Mouse (Mus musculus): ENCODE results near the gene Ahnak2. TPM values are rescaled to one million over a fixed set of nuclear protein-coding genes. Genes with fewer than 3 reads are reported as not detected.
A peak's percentile ranks its signal among the peaks of the same experiment; 100 is the strongest.
"Not testable (repeated sequence)": the region's sequence is repeated elsewhere in the genome, so short reads cannot be mapped to it uniquely, and the experiment has no call there.

Gene Ahnak2
- polyA plus RNA-seq (2015; fragmentation: Nextera tagmentation; extraction: Ambion mirVana) = 0.18 and 0.23 TPM in 2 replicates

- Histone ChIP-seq H3K27ac (replicated peaks) (no peak within 1 kb of the TSS), H3K36me3 (replicated peaks) (no peaks in the 10 kb centered on the region), H3K9ac (no peak within 1 kb of the TSS), H3K4me2 (peak within 1 kb of the TSS; percentile 71), H3K27me3 (peaks cover 93% of the 10 kb centered on the region), H3K9me3 (replicated peaks) (no peaks in the 10 kb centered on the region), H3K4me3 (replicated peaks) (peak within 1 kb of the TSS; percentile 41), H3K4me1 (replicated peaks) (peaks cover 8% of the 10 kb centered on the region)
- ATAC-seq (ENCODE audit: insufficient read depth) = no peak
- 3% methylated on average over 66 of the region's 69 CpGs for WGBS (ENCODE audit: insufficient replicate concordance)
These were observed at the start of gene Ahnak2 for GRCm38 (mm10) chr12:112801864-112802846. Gene Ahnak2 (minus strand): TSS chr12:112802657.

DNA sequence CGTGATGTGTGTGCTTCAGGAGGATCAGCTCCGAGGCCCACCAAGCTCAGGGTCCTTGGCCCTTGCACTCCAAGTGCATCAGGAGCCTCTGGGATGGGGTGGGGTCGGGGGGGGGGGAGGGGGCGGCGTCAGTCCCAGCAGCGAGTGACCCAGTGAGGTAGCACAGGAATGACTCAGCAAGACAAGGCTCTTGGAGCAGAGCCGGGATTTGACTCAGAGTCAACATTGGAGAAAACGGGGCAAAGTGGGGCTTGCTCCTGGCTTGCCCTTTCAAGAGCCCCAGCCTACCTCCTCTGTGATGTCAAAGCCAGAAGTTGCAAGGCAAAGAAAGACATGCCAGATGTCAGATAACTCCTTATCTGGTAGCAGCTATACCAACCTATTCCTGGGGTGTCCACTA, 48.7 kb upstream of the Ahnak2 start:
- ATAC-seq (ENCODE audit: insufficient read depth) = no peak
- no peaks in the 10 kb centered on the region for H3K27me3 ChIP-seq
- H3K9me3 ChIP-seq (replicated peaks) = no peaks in the 10 kb centered on the region
- WGBS (ENCODE audit: insufficient replicate concordance) = 46% methylated on average over 8 of the region's 8 CpGs
- no peak overlapping the region for H3K4me2 ChIP-seq
- no peaks in the 10 kb centered on the region for H3K36me3 ChIP-seq (replicated peaks)
- H3K9ac ChIP-seq = no peak overlapping the region
- H3K27ac ChIP-seq (replicated peaks) = no peak overlapping the region
- no peak overlapping the region for H3K4me3 ChIP-seq (replicated peaks)
- H3K4me1 ChIP-seq (replicated peaks) = no peaks in the 10 kb centered on the region

DNA sequence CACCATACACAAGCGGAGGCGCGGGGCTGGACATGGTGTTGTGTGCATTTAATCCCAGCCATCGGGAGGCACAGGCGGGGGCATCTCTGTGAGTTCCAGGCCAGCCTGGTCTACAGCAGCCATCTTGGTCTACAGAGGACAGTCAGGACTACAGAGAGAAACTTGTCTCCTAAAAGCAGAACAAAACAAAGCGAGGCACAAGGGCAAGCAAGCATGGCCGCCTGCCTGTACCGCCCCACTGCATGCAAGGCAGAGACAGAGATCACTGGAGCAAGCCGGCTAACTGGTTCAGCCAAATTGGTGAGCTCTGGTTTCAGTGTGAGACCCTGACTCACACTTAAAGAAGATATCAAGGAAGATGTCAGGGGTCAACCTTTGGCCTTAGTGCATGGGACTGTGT, 47.9 kb upstream of the Ahnak2 start:
- ATAC-seq (ENCODE audit: insufficient read depth) = no peak
- H3K9ac ChIP-seq = no peak overlapping the region
- 81% methylated on average over 9 of the region's 9 CpGs for WGBS (ENCODE audit: insufficient replicate concordance)

GRCm38 (mm10) chr12:112849235-112850022, 47.0 kb upstream of the Ahnak2 start:
- Histone ChIP-seq H3K9me3 (replicated peaks) (no peaks in the 10 kb centered on the region), H3K4me3 (replicated peaks) (no peak overlapping the region), H3K36me3 (replicated peaks) (no peaks in the 10 kb centered on the region), H3K4me1 (replicated peaks) (no peaks in the 10 kb centered on the region), H3K9ac (no peak overlapping the region), H3K4me2 (no peak overlapping the region), H3K27me3 (no peaks in the 10 kb centered on the region), H3K27ac (replicated peaks) (no peak overlapping the region)
- ATAC-seq (ENCODE audit: insufficient read depth) = no peak
- WGBS (ENCODE audit: insufficient replicate concordance) = 53% methylated on average over 11 of the region's 11 CpGs

More for the DNA sequence above, 47.9 kb upstream of the Ahnak2 start:
- no peak overlapping the region for H3K4me3 ChIP-seq (replicated peaks)
- no peak overlapping the region for H3K27ac ChIP-seq (replicated peaks)
- H3K4me1 ChIP-seq (replicated peaks) = no peaks in the 10 kb centered on the region
- H3K4me2 ChIP-seq = no peak overlapping the region
- no peaks in the 10 kb centered on the region for H3K9me3 ChIP-seq (replicated peaks)
- H3K36me3 ChIP-seq (replicated peaks) = no peaks in the 10 kb centered on the region
- no peaks in the 10 kb centered on the region for H3K27me3 ChIP-seq

GRCm38 (mm10) chr12:112847880-112848279, 45.4 kb upstream of the Ahnak2 start:
- H3K4me1 ChIP-seq (replicated peaks) = no peaks in the 10 kb centered on the region
- H3K36me3 ChIP-seq (replicated peaks) = no peaks in the 10 kb centered on the region
- 84% methylated on average over 2 of the region's 2 CpGs for WGBS (ENCODE audit: insufficient replicate concordance)
- H3K27me3 ChIP-seq = no peaks in the 10 kb centered on the region
- no peaks in the 10 kb centered on the region for H3K9me3 ChIP-seq (replicated peaks)
- H3K27ac ChIP-seq (replicated peaks) = no peak overlapping the region
- no peak overlapping the region for H3K4me3 ChIP-seq (replicated peaks)
- no peak overlapping the region for H3K4me2 ChIP-seq
- no peak overlapping the region for H3K9ac ChIP-seq
- no peak for ATAC-seq (ENCODE audit: insufficient read depth)

GRCm38 (mm10) chr12:112843803-112844202, 41.3 kb upstream of the Ahnak2 start:
- 0 out of 2 replicates have a peak, but pooled peaks cover 4% of the 10 kb centered on the region for H3K9me3 ChIP-seq (replicated peaks)
- H3K4me3 ChIP-seq (replicated peaks) = no peak overlapping the region
- no peaks in the 10 kb centered on the region for H3K4me1 ChIP-seq (replicated peaks)
- H3K9ac ChIP-seq = no peak overlapping the region
- no peak overlapping the region for H3K27ac ChIP-seq (replicated peaks)
- no peak overlapping the region for H3K4me2 ChIP-seq
- 17% methylated on average over 3 of the region's 3 CpGs for WGBS (ENCODE audit: insufficient replicate concordance)
- H3K27me3 ChIP-seq = no peaks in the 10 kb centered on the region
- ATAC-seq (ENCODE audit: insufficient read depth) = no peak
- H3K36me3 ChIP-seq (replicated peaks) = no peaks in the 10 kb centered on the region

- H3K9me3 ChIP-seq (replicated peaks); ATAC-seq (ENCODE audit: insufficient read depth); H3K27me3 ChIP-seq; H3K4me2 ChIP-seq; H3K4me3 ChIP-seq (replicated peaks); H3K9ac ChIP-seq; H3K27ac ChIP-seq (replicated peaks); H3K4me1 ChIP-seq (replicated peaks); H3K36me3 ChIP-seq (replicated peaks): not testable (repeated sequence)
- 66% methylated on average over 2 of the region's 2 CpGs for WGBS (ENCODE audit: insufficient replicate concordance)
These were observed 39.7 kb upstream of the Ahnak2 start for GRCm38 (mm10) chr12:112842128-112842527.

DNA sequence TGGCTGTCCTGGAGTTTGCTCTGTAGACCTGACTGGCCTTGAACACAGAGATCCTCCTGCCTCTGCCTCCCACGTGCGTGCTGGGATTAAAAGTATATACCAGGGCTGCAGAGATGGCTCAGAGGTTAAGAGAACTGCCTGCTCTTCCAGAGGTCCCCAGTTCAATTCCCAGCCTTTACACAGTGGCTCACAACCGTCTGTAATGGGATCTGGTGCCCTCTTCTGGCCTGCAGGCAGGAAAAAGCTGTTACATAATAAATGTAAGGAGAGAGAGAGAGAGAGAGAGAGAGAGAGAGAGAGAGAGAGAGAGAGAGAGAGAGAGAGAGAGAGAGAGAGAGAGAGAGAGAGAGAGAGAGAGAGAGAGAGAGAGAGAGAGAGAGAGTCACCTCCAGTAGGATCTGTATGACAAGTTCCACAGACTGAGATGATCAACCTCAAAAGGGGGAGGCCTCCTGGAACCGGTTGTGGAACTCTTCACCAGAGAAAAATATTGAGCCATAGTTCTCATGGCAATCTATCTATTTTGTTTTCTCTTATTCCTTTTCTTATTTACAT, 39.0 kb upstream of the Ahnak2 start:
- not testable (repeated sequence) for H3K27me3 ChIP-seq; H3K9me3 ChIP-seq (replicated peaks); H3K4me3 ChIP-seq (replicated peaks); H3K4me2 ChIP-seq; H3K36me3 ChIP-seq (replicated peaks); H3K9ac ChIP-seq; H3K27ac ChIP-seq (replicated peaks); H3K4me1 ChIP-seq (replicated peaks); ATAC-seq (ENCODE audit: insufficient read depth)
- WGBS (ENCODE audit: insufficient replicate concordance) = 53% methylated on average over 4 of the region's 4 CpGs

GRCm38 (mm10) chr12:112840209-112841086, 38.0 kb upstream of the Ahnak2 start:
- Histone ChIP-seq H3K4me2 (no peak overlapping the region), H3K36me3 (replicated peaks) (no peaks in the 10 kb centered on the region), H3K9me3 (replicated peaks) (0 out of 2 replicates have a peak, but pooled peaks cover 4% of the 10 kb centered on the region), H3K9ac (no peak overlapping the region), H3K4me1 (replicated peaks) (no peaks in the 10 kb centered on the region), H3K27ac (replicated peaks) (peak overlapping the region; percentile 55), H3K27me3 (no peaks in the 10 kb centered on the region), H3K4me3 (replicated peaks) (no peak overlapping the region)
- peak; percentile 25; the same call in 1 of the 2 replicates for ATAC-seq (ENCODE audit: insufficient read depth)
- WGBS (ENCODE audit: insufficient replicate concordance) = 52% methylated on average over 25 of the region's 25 CpGs

DNA sequence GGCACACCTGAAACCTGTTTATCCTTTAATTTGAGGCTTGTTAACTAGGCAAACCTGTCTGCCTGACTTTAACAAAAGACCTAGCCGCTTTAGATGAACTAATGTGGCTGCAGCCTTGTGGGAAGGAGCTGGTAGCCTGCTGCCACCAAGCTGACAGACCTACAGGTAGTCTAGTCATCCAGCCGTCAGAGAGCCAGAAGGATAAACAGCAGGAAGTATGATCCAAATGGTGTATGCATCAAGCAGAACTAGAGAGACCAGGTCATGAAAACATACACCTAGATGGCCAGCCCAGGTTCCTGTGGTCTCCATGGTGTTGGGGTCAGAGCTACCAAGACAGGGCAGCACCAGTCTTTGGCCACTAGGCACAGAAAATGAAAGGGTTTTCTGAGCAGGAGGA, 32.6 kb upstream of the Ahnak2 start:
- Histone ChIP-seq H3K9ac (no peak overlapping the region), H3K9me3 (replicated peaks) (0 out of 2 replicates have a peak, but pooled peaks cover 4% of the 10 kb centered on the region), H3K4me1 (replicated peaks) (peaks cover 36% of the 10 kb centered on the region), H3K36me3 (replicated peaks) (0 out of 2 replicates have a peak, but pooled peaks cover 3% of the 10 kb centered on the region), H3K4me3 (replicated peaks) (no peak overlapping the region), H3K4me2 (no peak overlapping the region), H3K27me3 (no peaks in the 10 kb centered on the region), H3K27ac (replicated peaks) (no peak overlapping the region)
- WGBS (ENCODE audit: insufficient replicate concordance) = 56% methylated on average over 2 of the region's 2 CpGs
- ATAC-seq (ENCODE audit: insufficient read depth) = no peak

Measured in liver, embryonic 15.5 days (tissue).